Mouse (Mus musculus): ENCODE results near the gene Arhgap42. TPM values are rescaled to one million over a fixed set of nuclear protein-coding genes. Genes with fewer than 3 reads are reported as not detected.

The Arhgap42 gene
- polyA plus RNA-seq, 1 experiment from 2014 or later = 35.8 TPM

- Histone ChIP-seq H3K4me1 (peaks cover 22% of the 10 kb centered on the region), H3K36me3 (replicated peaks) (no peaks in the 10 kb centered on the region), H3K27me3 (replicated peaks; ENCODE audit: low read depth, poor library complexity, severe bottlenecking) (no peaks in the 10 kb centered on the region), H3K4me3 (no peak overlapping the region), H3K27ac (replicated peaks) (no peak overlapping the region), H3K9me3 (no peaks in the 10 kb centered on the region)
- no peak for DNase-seq (ENCODE audit: low spot score)
- 41% methylated on average over 3 of the region's 3 CpGs for WGBS
These were observed 78.2 kb downstream of the Arhgap42 start for GRCm38 (mm10) chr9:9160736-9161135.

GRCm38 (mm10) chr9:9158241-9158640, 80.7 kb downstream of the Arhgap42 start:
- H3K4me3 ChIP-seq = no peak overlapping the region
- no peak for DNase-seq (ENCODE audit: low spot score)
- 82% methylated on average over 3 of the region's 3 CpGs for WGBS

GRCm38 (mm10) chr9:9157425-9157824, 81.5 kb downstream of the Arhgap42 start:
- 75% methylated on average over 2 of the region's 2 CpGs for WGBS
- Histone ChIP-seq H3K27me3 (replicated peaks; ENCODE audit: low read depth, poor library complexity, severe bottlenecking) (no peaks in the 10 kb centered on the region), H3K27ac (replicated peaks) (no peak overlapping the region), H3K4me1 (peaks cover 26% of the 10 kb centered on the region), H3K36me3 (replicated peaks) (no peaks in the 10 kb centered on the region), H3K9me3 (no peaks in the 10 kb centered on the region), H3K4me3 (no peak overlapping the region)
- DNase-seq (ENCODE audit: low spot score) = no peak

More at GRCm38 (mm10) chr9:9158241-9158640, 80.7 kb downstream of the Arhgap42 start:
- Histone ChIP-seq H3K27ac (replicated peaks) (no peak overlapping the region), H3K36me3 (replicated peaks) (no peaks in the 10 kb centered on the region), H3K4me1 (peaks cover 22% of the 10 kb centered on the region), H3K9me3 (no peaks in the 10 kb centered on the region), H3K27me3 (replicated peaks; ENCODE audit: low read depth, poor library complexity, severe bottlenecking) (no peaks in the 10 kb centered on the region)

- no peaks in the 10 kb centered on the region for H3K9me3 ChIP-seq
- no peak overlapping the region for H3K4me3 ChIP-seq
- 88% methylated on average over 3 of the region's 3 CpGs for WGBS
- no peaks in the 10 kb centered on the region for H3K27me3 ChIP-seq (replicated peaks; ENCODE audit: low read depth, poor library complexity, severe bottlenecking)
- DNase-seq (ENCODE audit: low spot score) = no peak
- H3K36me3 ChIP-seq (replicated peaks) = no peaks in the 10 kb centered on the region
- H3K4me1 ChIP-seq = peaks cover 15% of the 10 kb centered on the region
- no peak overlapping the region for H3K27ac ChIP-seq (replicated peaks)
These were observed 84.3 kb downstream of the Arhgap42 start for GRCm38 (mm10) chr9:9154636-9155035.

GRCm38 (mm10) chr9:9144301-9145121, 94.4 kb downstream of the Arhgap42 start:
- H3K27me3 ChIP-seq (replicated peaks; ENCODE audit: low read depth, poor library complexity, severe bottlenecking) = no peaks in the 10 kb centered on the region
- no peaks in the 10 kb centered on the region for H3K9me3 ChIP-seq
- WGBS = 93% methylated on average over 7 of the region's 7 CpGs
- H3K4me3 ChIP-seq = no peak overlapping the region
- no peak for DNase-seq (ENCODE audit: low spot score)
- no peak overlapping the region for H3K27ac ChIP-seq (replicated peaks)
- no peaks in the 10 kb centered on the region for H3K36me3 ChIP-seq (replicated peaks)
- H3K4me1 ChIP-seq = peaks cover 32% of the 10 kb centered on the region

- 34% methylated on average over 5 of the region's 5 CpGs for WGBS
- peak; percentile 34 for DNase-seq (ENCODE audit: low spot score)
These were observed 95.8 kb downstream of the Arhgap42 start for GRCm38 (mm10) chr9:9143102-9143501.

GRCm38 (mm10) chr9:9142561-9142960, 96.3 kb downstream of the Arhgap42 start:
- H3K36me3 ChIP-seq (replicated peaks) = no peaks in the 10 kb centered on the region
- H3K27ac ChIP-seq (replicated peaks) = peak overlapping the region; percentile 44; the same call in 1 of the 2 replicates
- H3K27me3 ChIP-seq (replicated peaks; ENCODE audit: low read depth, poor library complexity, severe bottlenecking) = no peaks in the 10 kb centered on the region
- no peak overlapping the region for H3K4me3 ChIP-seq
- no peaks in the 10 kb centered on the region for H3K9me3 ChIP-seq
- 45% methylated on average over 7 of the region's 7 CpGs for WGBS
- peak; percentile 37 for DNase-seq (ENCODE audit: low spot score)
- H3K4me1 ChIP-seq = peaks cover 28% of the 10 kb centered on the region

More at GRCm38 (mm10) chr9:9143102-9143501, 95.8 kb downstream of the Arhgap42 start:
- H3K27me3 ChIP-seq (replicated peaks; ENCODE audit: low read depth, poor library complexity, severe bottlenecking) = no peaks in the 10 kb centered on the region
- H3K4me3 ChIP-seq = no peak overlapping the region
- peaks cover 28% of the 10 kb centered on the region for H3K4me1 ChIP-seq
- no peaks in the 10 kb centered on the region for H3K36me3 ChIP-seq (replicated peaks)
- no peaks in the 10 kb centered on the region for H3K9me3 ChIP-seq
- H3K27ac ChIP-seq (replicated peaks) = no peak overlapping the region

GRCm38 (mm10) chr9:9142144-9142543, 96.8 kb downstream of the Arhgap42 start:
- DNase-seq (ENCODE audit: low spot score) = no peak
- Histone ChIP-seq H3K27ac (replicated peaks) (peak overlapping the region; percentile 44; the same call in 1 of the 2 replicates), H3K27me3 (replicated peaks; ENCODE audit: low read depth, poor library complexity, severe bottlenecking) (no peaks in the 10 kb centered on the region), H3K4me3 (no peak overlapping the region), H3K36me3 (replicated peaks) (no peaks in the 10 kb centered on the region), H3K9me3 (no peaks in the 10 kb centered on the region), H3K4me1 (peaks cover 28% of the 10 kb centered on the region)
- 73% methylated on average over 1 of the region's 1 CpGs for WGBS

- Histone ChIP-seq H3K27ac (replicated peaks) (no peak overlapping the region), H3K9me3 (0 out of 2 replicates have a peak, but pooled peaks cover 4% of the 10 kb centered on the region), H3K4me3 (no peak overlapping the region), H3K4me1 (peaks cover 18% of the 10 kb centered on the region), H3K27me3 (replicated peaks; ENCODE audit: low read depth, poor library complexity, severe bottlenecking) (no peaks in the 10 kb centered on the region), H3K36me3 (replicated peaks) (no peaks in the 10 kb centered on the region)
- DNase-seq (ENCODE audit: low spot score) = no peak
- WGBS = 91% methylated on average over 4 of the region's 4 CpGs
These were observed 109.8 kb downstream of the Arhgap42 start for GRCm38 (mm10) chr9:9128996-9129694.

GRCm38 (mm10) chr9:9127041-9127755, 111.7 kb downstream of the Arhgap42 start:
- 33% methylated on average over 4 of the region's 4 CpGs for WGBS
- peak; percentile 33 for DNase-seq (ENCODE audit: low spot score)

GRCm38 (mm10) chr9:9124156-9124555, 114.7 kb downstream of the Arhgap42 start:
- DNase-seq (ENCODE audit: low spot score) = no peak
- H3K4me3 ChIP-seq = no peak overlapping the region
- H3K27ac ChIP-seq (replicated peaks) = no peak overlapping the region
- H3K9me3 ChIP-seq = no peaks in the 10 kb centered on the region
- H3K4me1 ChIP-seq = peaks cover 21% of the 10 kb centered on the region
- H3K27me3 ChIP-seq (replicated peaks; ENCODE audit: low read depth, poor library complexity, severe bottlenecking) = no peaks in the 10 kb centered on the region
- no peaks in the 10 kb centered on the region for H3K36me3 ChIP-seq (replicated peaks)
- 89% methylated on average over 2 of the region's 2 CpGs for WGBS

More at GRCm38 (mm10) chr9:9127041-9127755, 111.7 kb downstream of the Arhgap42 start:
- no peaks in the 10 kb centered on the region for H3K9me3 ChIP-seq
- no peak overlapping the region for H3K4me3 ChIP-seq
- H3K27ac ChIP-seq (replicated peaks) = no peak overlapping the region; the same call in 1 of the 2 replicates
- peaks cover 18% of the 10 kb centered on the region for H3K4me1 ChIP-seq
- no peaks in the 10 kb centered on the region for H3K36me3 ChIP-seq (replicated peaks)
- no peaks in the 10 kb centered on the region for H3K27me3 ChIP-seq (replicated peaks; ENCODE audit: low read depth, poor library complexity, severe bottlenecking)

- Histone ChIP-seq H3K27me3 (replicated peaks; ENCODE audit: low read depth, poor library complexity, severe bottlenecking) (no peaks in the 10 kb centered on the region), H3K4me1 (peaks cover 7% of the 10 kb centered on the region; the same call in 1 of the 2 replicates), H3K27ac (replicated peaks) (no peak overlapping the region), H3K9me3 (no peaks in the 10 kb centered on the region), H3K36me3 (replicated peaks) (no peaks in the 10 kb centered on the region), H3K4me3 (no peak overlapping the region)
- DNase-seq (ENCODE audit: low spot score) = no peak
- 87% methylated on average over 3 of the region's 3 CpGs for WGBS
These were observed 124.6 kb downstream of the Arhgap42 start for GRCm38 (mm10) chr9:9114266-9114665.

All from embryonic facial prominence, embryonic 10.5 days (tissue).